Mouse (Mus musculus): ENCODE measurements around the gene Gk.

The Gk gene

GRCm38 (mm10) chrX:85776544-85777087 lies at the start of gene Gk:
Gene Gk, minus strand, starts transcription at chrX:85776819.
- DNase-seq: peak; percentile 97

- DNase-seq: no peak
Measured at GRCm38 (mm10) chrX:85804706-85805376, 28.2 kb upstream of the Gk start.

- DNase-seq: no peak
Measured at GRCm38 (mm10) chrX:85803006-85803405, 26.4 kb upstream of the Gk start.

GRCm38 (mm10) chrX:85797449-85797848 lies 20.8 kb upstream of the Gk start:
- no peak for DNase-seq

GRCm38 (mm10) chrX:85778346-85778745 lies 1.7 kb upstream of the Gk start:
- DNase-seq: no peak

- no peak for DNase-seq
Measured at GRCm38 (mm10) chrX:85777141-85777540, 522 bp upstream of the Gk start.

GRCm38 (mm10) chrX:85775879-85776543 lies 608 bp downstream of the Gk start:
- no peak for DNase-seq

- DNase-seq: no peak
Measured at GRCm38 (mm10) chrX:85771303-85771702, 5.3 kb downstream of the Gk start.

DNA sequence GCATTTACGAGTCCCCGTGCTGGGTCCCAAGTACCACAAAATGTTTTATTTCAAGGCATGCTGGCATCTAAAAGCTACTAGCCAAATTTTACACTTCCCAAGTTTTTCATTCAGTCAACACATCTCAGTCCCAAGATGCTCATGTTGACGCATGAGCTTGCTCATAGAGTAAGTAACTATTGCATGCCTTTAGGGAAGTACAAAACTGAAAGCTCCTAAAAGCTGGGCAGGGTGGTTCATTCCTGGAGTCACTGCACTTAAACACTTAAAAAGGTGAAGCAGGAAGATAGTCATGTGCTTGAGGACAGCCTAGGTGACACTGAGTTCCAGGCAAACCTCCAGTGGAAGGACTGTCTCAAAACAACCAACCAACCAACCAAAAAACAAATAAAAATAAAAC lies 5.9 kb downstream of the Gk start:
- DNase-seq: no peak

GRCm38 (mm10) chrX:85768578-85768977 lies 8.0 kb downstream of the Gk start:
- DNase-seq: no peak

GRCm38 (mm10) chrX:85756005-85756404 lies 20.6 kb downstream of the Gk start:
- DNase-seq: no peak

DNA sequence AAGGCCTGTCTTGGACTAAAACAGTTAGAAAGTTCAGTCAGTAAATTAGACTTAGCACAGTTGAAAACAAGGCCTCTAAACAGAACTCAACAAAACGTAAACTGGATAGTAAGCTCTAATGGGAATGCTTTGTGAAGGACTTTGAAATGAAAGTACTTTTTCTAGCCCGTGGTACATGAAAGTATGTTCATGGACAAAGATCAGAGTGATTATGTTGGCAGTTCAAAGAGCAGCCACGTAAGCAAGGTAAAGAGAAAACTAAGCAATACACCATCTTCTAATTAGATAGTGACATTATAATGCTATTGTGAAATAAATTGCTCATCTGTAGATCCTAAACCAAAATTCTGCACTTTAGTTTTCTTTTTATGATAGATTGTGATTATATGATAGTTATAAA lies 32.8 kb downstream of the Gk start:
- no peak for DNase-seq

DNA sequence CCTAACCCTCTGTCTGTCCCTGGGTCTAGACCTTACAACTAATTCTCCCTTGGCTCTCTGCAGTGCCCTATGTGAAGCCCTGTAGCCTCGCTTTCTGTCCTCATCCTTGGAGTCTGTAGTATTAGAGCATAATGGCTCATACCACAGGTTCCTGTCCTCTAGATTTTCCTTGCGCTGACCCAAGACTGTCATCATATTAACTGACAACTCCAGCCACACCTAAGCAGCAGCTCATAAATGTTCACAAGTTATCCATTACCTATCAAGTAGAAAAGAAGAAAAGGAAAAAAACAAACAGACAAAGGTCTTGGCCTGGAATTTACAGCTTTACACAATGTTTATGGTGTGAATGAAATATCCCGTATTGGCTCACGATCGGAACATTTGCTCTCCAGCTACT lies 43.4 kb downstream of the Gk start:
- no peak for DNase-seq

GRCm38 (mm10) chrX:85731133-85731938 lies 45.3 kb downstream of the Gk start:
- DNase-seq: no peak

- peak; percentile 40 for DNase-seq
Measured at GRCm38 (mm10) chrX:85721226-85721625, 55.4 kb downstream of the Gk start.

GRCm38 (mm10) chrX:85710399-85710798 lies 66.2 kb downstream of the Gk start:
- no peak for DNase-seq

DNA sequence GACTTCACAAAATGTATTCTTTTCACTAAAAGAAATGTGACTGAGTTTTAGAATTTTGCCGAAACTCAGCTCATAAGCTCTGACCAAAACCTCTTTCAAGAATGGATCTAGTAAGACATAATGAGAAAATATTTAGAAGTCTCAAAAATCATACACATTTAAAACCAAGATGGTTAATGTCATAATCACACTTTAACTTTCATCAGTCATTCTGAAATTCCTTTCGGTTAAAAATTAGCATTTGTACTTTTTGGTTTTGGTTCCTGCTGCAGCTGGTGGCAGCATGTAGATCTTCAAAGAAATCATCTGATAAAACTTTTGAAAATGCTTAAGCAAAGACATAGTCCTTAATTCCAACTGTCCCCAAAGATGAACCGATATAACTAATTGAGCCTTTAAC lies 70.9 kb downstream of the Gk start:
- no peak for DNase-seq

DNA sequence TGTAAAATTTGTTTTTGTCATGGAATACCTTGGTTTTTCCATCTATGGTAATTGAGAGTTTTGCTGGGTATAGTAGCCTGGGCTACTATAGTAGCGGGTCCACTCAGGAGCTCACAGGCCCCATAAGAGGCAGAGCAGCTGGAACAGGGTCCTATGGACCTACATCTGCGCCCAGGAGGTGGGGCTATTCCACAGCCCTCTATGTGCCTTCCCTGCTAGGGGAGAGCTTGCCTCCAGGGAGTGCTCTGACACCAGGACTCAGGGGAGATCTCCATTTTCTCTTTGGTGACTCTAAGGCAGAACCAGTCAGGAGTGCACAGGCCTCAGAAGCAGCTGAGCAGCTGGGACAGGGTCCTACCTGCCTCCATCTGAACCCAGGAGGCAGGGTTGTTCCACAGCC lies 92.9 kb downstream of the Gk start:
- no peak for DNase-seq

- no peak for DNase-seq
Measured at GRCm38 (mm10) chrX:85682125-85682524, 94.5 kb downstream of the Gk start.

GRCm38 (mm10) chrX:85676808-85677207 lies 99.8 kb downstream of the Gk start:
- peak; percentile 22 for DNase-seq
